In the genomic region with DNA sequence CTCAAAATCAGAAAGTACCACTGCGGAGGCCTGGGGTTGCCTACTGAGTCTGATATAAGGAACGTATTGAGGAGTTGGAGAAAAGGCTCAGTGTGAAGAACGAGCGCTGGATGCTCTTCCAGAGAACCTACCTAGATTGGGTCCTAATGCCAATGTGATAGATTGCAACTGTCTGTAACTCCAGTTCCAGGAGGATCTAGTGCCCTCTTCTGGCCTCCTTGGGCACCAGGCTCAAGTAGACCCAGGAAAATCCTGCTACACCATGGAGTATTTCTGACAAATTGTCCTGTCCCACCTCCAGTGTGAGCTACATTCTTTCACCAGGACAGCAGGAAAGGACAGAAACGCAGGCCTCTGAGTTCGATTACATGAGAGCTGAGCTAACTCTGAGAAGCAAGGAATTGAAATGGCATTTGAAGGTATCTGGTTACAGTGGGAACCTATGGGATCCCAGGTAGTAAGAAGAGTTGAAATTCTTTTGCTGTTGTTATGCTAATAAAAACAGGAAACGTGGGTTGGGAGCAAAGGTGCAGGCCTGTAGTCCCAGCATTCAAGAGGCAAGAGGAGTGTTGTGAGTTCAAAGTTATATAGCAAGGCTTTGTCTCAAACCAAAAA, we compare ENCODE assay signal across 10 mouse cellular contexts. TPM values are rescaled to one million over a fixed set of nuclear protein-coding genes. Genes with fewer than 3 reads are reported as not detected.
DNase-seq lines count a peak whose midpoint lies in the region; ATAC-seq and TF ChIP-seq lines count a peak whose summit lies in the region.
"Had no signal": no experiment of that assay in that cellular context is flagged by ENCODE, and none has a peak within 500 bp of the region (broad histone marks: within the 10 kb centered on the region; RNA-seq: fewer than 3 reads in every experiment).

No protein-coding gene starts in this region.

- peak; percentile 61; the same call in 1 of the 2 replicates for TF ChIP-seq CTCF in cerebellum, adult 2 months (IDR thresholded peaks at IDR 0.05; ENCODE audit: borderline replicate concordance, insufficient read depth, low read depth, low read length)
- TF ChIP-seq CTCF in liver, postnatal 0 days (IDR thresholded peaks at IDR 0.05; ENCODE audit: low read depth): peak; percentile 61

- no peak for TF ChIP-seq EP300 in liver, postnatal 0 days (IDR thresholded peaks at IDR 0.05; ENCODE audit: low read depth)

- H3K27me3 ChIP-seq in cerebellum, adult 2 months (ENCODE audit: control insufficient read depth, insufficient read depth, low read length): no peaks in the 10 kb centered on the region
- H3K27me3 ChIP-seq in limb, embryonic 14.5 days (ENCODE audit: control insufficient read depth, insufficient read depth, low read length): no peaks in the 10 kb centered on the region
- no peaks in the 10 kb centered on the region for H3K27me3 ChIP-seq in limb, embryonic 10.5 days (ENCODE audit: low read depth, poor library complexity, severe bottlenecking)
- no peaks in the 10 kb centered on the region for H3K27me3 ChIP-seq in liver, postnatal 0 days (ENCODE audit: insufficient read depth, low read length)
- no peaks in the 10 kb centered on the region for H3K27me3 ChIP-seq in midbrain, embryonic 16.5 days (ENCODE audit: control insufficient read depth, insufficient read depth, low read depth, low read length)
- H3K27me3 ChIP-seq: liver, embryonic 13.5 days had no signal

- TF ChIP-seq POLR2A in cerebellum, adult 2 months (IDR thresholded peaks at IDR 0.05; ENCODE audit: borderline replicate concordance, insufficient read depth, low read length): no peak
- no peak for TF ChIP-seq POLR2A in limb, embryonic 14.5 days (IDR thresholded peaks at IDR 0.05; ENCODE audit: borderline replicate concordance, extremely low read depth, insufficient read depth, insufficient read length)

- no peak overlapping the region for H3K27ac ChIP-seq in cerebellum, adult 2 months (ENCODE audit: insufficient read depth, low read length)
- H3K27ac ChIP-seq in limb, embryonic 14.5 days (replicated peaks; ENCODE audit: low read depth, low read length): no peak overlapping the region
- H3K27ac ChIP-seq in limb, embryonic 10.5 days: no peak overlapping the region
- no peak overlapping the region for H3K27ac ChIP-seq in liver, postnatal 0 days (ENCODE audit: low read depth)
- no peak overlapping the region for H3K27ac ChIP-seq in midbrain, embryonic 16.5 days (ENCODE audit: low read length)
- H3K27ac ChIP-seq: liver, embryonic 13.5 days had no signal

- no peak overlapping the region for H3K4me3 ChIP-seq in cerebellum, adult 2 months (replicated peaks; ENCODE audit: insufficient read depth, low read depth, low read length)
- H3K4me3 ChIP-seq in limb, embryonic 14.5 days (replicated peaks; ENCODE audit: low read length): no peak overlapping the region
- no peak overlapping the region for H3K4me3 ChIP-seq in limb, embryonic 10.5 days
- H3K4me3 ChIP-seq in liver, postnatal 0 days (ENCODE audit: low read depth, low read length): no peak overlapping the region
- H3K4me3 ChIP-seq in midbrain, embryonic 16.5 days (ENCODE audit: low read depth, low read length): no peak overlapping the region
- H3K4me3 ChIP-seq: liver, embryonic 13.5 days had no signal

- no peak for ATAC-seq in limb, embryonic 14.5 days (ENCODE audit: low FRiP score, low read depth)
- ATAC-seq in liver, postnatal 0 days: no peak
- ATAC-seq in midbrain, embryonic 16.5 days: no peak
- no peak for ATAC-seq in granulocyte monocyte progenitor cell, adult 5-6 weeks (replicated peaks; ENCODE audit: poor library complexity, severe bottlenecking)

- H3K4me1 ChIP-seq in cerebellum, adult 2 months (ENCODE audit: control insufficient read depth, insufficient read depth, low read length): no peaks in the 10 kb centered on the region
- H3K4me1 ChIP-seq in limb, embryonic 14.5 days (ENCODE audit: control insufficient read depth, insufficient read depth, low read length): no peaks in the 10 kb centered on the region
- no peaks in the 10 kb centered on the region for H3K4me1 ChIP-seq in limb, embryonic 10.5 days
- no peaks in the 10 kb centered on the region for H3K4me1 ChIP-seq in liver, postnatal 0 days (ENCODE audit: insufficient read depth)
- H3K4me1 ChIP-seq in midbrain, embryonic 16.5 days (ENCODE audit: control insufficient read depth, insufficient read depth, low read length): no peaks in the 10 kb centered on the region
- H3K4me1 ChIP-seq: liver, embryonic 13.5 days had no signal

- peak; percentile 25 to 32 for DNase-seq in cerebellum, adult 2 months
- no peak for DNase-seq in cerebellum, adult 11-12 months
- DNase-seq in limb, embryonic 14.5 days (ENCODE audit: low spot score): peak; percentile 13
- no peak for DNase-seq in limb, embryonic 10.5 days (ENCODE audit: low spot score)
- peak; percentile 15 for DNase-seq in adrenal gland, postnatal 25 days
- DNase-seq in liver, postnatal 0 days: no peak
- DNase-seq: liver, embryonic 13.5 days had no signal

- WGBS in cerebellum, adult 2 months: 42% methylated on average over 7 of the region's 7 CpGs
- WGBS in limb, embryonic 14.5 days: 49% methylated on average over 7 of the region's 7 CpGs
- WGBS in limb, embryonic 10.5 days: 41% methylated on average over 7 of the region's 7 CpGs
- WGBS in liver, postnatal 0 days (ENCODE audit: insufficient replicate concordance): 42% methylated on average over 7 of the region's 7 CpGs
- WGBS in midbrain, embryonic 16.5 days: 57% methylated on average over 7 of the region's 7 CpGs

- no peaks in the 10 kb centered on the region for H3K9me3 ChIP-seq in limb, embryonic 14.5 days (ENCODE audit: control insufficient read depth, low read length)
- H3K9me3 ChIP-seq in limb, embryonic 10.5 days (replicated peaks): no peaks in the 10 kb centered on the region
- no peaks in the 10 kb centered on the region for H3K9me3 ChIP-seq in liver, postnatal 0 days (ENCODE audit: low read length)
- H3K9me3 ChIP-seq in midbrain, embryonic 16.5 days (replicated peaks; ENCODE audit: control insufficient read depth, low read length, poor library complexity, severe bottlenecking): no peaks in the 10 kb centered on the region
- H3K9me3 ChIP-seq: liver, embryonic 13.5 days had no signal

- H3K4me2 ChIP-seq in limb, embryonic 14.5 days (replicated peaks; ENCODE audit: low read depth, low read length, severe bottlenecking): no peak overlapping the region
- no peak overlapping the region for H3K4me2 ChIP-seq in liver, postnatal 0 days (ENCODE audit: low read depth, low read length)
- H3K4me2 ChIP-seq in midbrain, embryonic 16.5 days (ENCODE audit: low read length): no peak overlapping the region
- H3K4me2 ChIP-seq: liver, embryonic 13.5 days had no signal

- H3K36me3 ChIP-seq in limb, embryonic 14.5 days (ENCODE audit: control insufficient read depth, insufficient read depth, low read length): no peaks in the 10 kb centered on the region
- no peaks in the 10 kb centered on the region for H3K36me3 ChIP-seq in limb, embryonic 10.5 days
- no peaks in the 10 kb centered on the region for H3K36me3 ChIP-seq in liver, postnatal 0 days (replicated peaks; ENCODE audit: insufficient read depth, low read length)
- no peaks in the 10 kb centered on the region for H3K36me3 ChIP-seq in midbrain, embryonic 16.5 days (ENCODE audit: control insufficient read depth, insufficient read depth, low read length)
- H3K36me3 ChIP-seq: liver, embryonic 13.5 days had no signal

- no peak overlapping the region for H3K9ac ChIP-seq in limb, embryonic 14.5 days (ENCODE audit: low read depth, low read length, severe bottlenecking)
- H3K9ac ChIP-seq in liver, postnatal 0 days (replicated peaks): no peak overlapping the region
- no peak overlapping the region for H3K9ac ChIP-seq in midbrain, embryonic 16.5 days (ENCODE audit: low read depth, low read length)
- H3K9ac ChIP-seq: liver, embryonic 13.5 days had no signal

RNA-seq across cellular contexts. Expression of a gene that starts 10.4 kb away (rescaled TPM):
- 0.10 TPM in 1 of 2 replicates, not detected in the other for polyA plus RNA-seq in cerebellum, adult 2 months (2012; rRNA removed)
- 0.77 TPM in 1 of 2 replicates, not detected in the other for polyA plus RNA-seq in limb, embryonic 14.5 days (2012; rRNA removed)
- polyA plus RNA-seq in limb, embryonic 14.5 days (2014; fragmentation: Nextera tagmentation; extraction: Ambion mirVana): 0.65 and 5.4 TPM in 2 replicates
- polyA plus RNA-seq in limb, embryonic 10.5 days (2016; fragmentation: Nextera tagmentation; extraction: Ambion mirVana): 0.26 TPM in 1 of 2 replicates, not detected in the other
- total RNA-seq in adrenal gland, postnatal 25 days (2021): 1.6 and 2.5 TPM in 2 replicates
- polyA plus RNA-seq in liver, postnatal 0 days (2015; fragmentation: Nextera tagmentation; extraction: Ambion mirVana): 0.64 and 1.0 TPM in 2 replicates
- polyA plus RNA-seq in midbrain, embryonic 16.5 days (2015; fragmentation: Nextera tagmentation; extraction: Ambion mirVana): 0.16 TPM in 1 of 2 replicates, not detected in the other
- total RNA-seq in granulocyte monocyte progenitor cell, adult 5-6 weeks (2014; fragmentation: Nextera tagmentation): not detected in 2 replicates
- not detected in 2 replicates for total RNA-seq in granulocyte monocyte progenitor cell, adult 5-6 weeks (2017)
- polyA plus RNA-seq: liver, embryonic 13.5 days; spleen, adult 2 months had no signal

RNA-seq across cellular contexts. Expression of a gene that starts 20.2 kb away (rescaled TPM):
- polyA plus RNA-seq in cerebellum, adult 2 months (2012; rRNA removed): 4.0 and 4.2 TPM in 2 replicates
- polyA plus RNA-seq in limb, embryonic 14.5 days (2012; rRNA removed): 4.3 and 8.6 TPM in 2 replicates
- polyA plus RNA-seq in limb, embryonic 14.5 days (2014; fragmentation: Nextera tagmentation; extraction: Ambion mirVana): 9.4 and 14.3 TPM in 2 replicates
- 14.0 and 15.4 TPM in 2 replicates for polyA plus RNA-seq in limb, embryonic 10.5 days (2016; fragmentation: Nextera tagmentation; extraction: Ambion mirVana)
- 8.9 and 11.3 TPM in 2 replicates for total RNA-seq in adrenal gland, postnatal 25 days (2021)
- polyA plus RNA-seq in liver, postnatal 0 days (2015; fragmentation: Nextera tagmentation; extraction: Ambion mirVana): 6.2 and 7.0 TPM in 2 replicates
- 7.3 and 7.5 TPM in 2 replicates for polyA plus RNA-seq in midbrain, embryonic 16.5 days (2015; fragmentation: Nextera tagmentation; extraction: Ambion mirVana)
- total RNA-seq in granulocyte monocyte progenitor cell, adult 5-6 weeks (2014; fragmentation: Nextera tagmentation): 13.8 and 19.0 TPM in 2 replicates
- 7.5 and 10.0 TPM in 2 replicates for total RNA-seq in granulocyte monocyte progenitor cell, adult 5-6 weeks (2017)

RNA-seq across cellular contexts. Expression of a gene that starts 20.3 kb away (rescaled TPM):
- polyA plus RNA-seq in cerebellum, adult 2 months (2012; rRNA removed): 189 and 197 TPM in 2 replicates
- 285 and 326 TPM in 2 replicates for polyA plus RNA-seq in limb, embryonic 14.5 days (2012; rRNA removed)
- 476 and 516 TPM in 2 replicates for polyA plus RNA-seq in limb, embryonic 14.5 days (2014; fragmentation: Nextera tagmentation; extraction: Ambion mirVana)
- 834 and 987 TPM in 2 replicates for polyA plus RNA-seq in limb, embryonic 10.5 days (2016; fragmentation: Nextera tagmentation; extraction: Ambion mirVana)
- 277 and 284 TPM in 2 replicates for total RNA-seq in adrenal gland, postnatal 25 days (2021)
- polyA plus RNA-seq in liver, postnatal 0 days (2015; fragmentation: Nextera tagmentation; extraction: Ambion mirVana): 138 and 151 TPM in 2 replicates
- 419 and 444 TPM in 2 replicates for polyA plus RNA-seq in midbrain, embryonic 16.5 days (2015; fragmentation: Nextera tagmentation; extraction: Ambion mirVana)
- 499 and 506 TPM in 2 replicates for total RNA-seq in granulocyte monocyte progenitor cell, adult 5-6 weeks (2014; fragmentation: Nextera tagmentation)
- 381 TPM in 2 replicates for total RNA-seq in granulocyte monocyte progenitor cell, adult 5-6 weeks (2017)

RNA-seq across cellular contexts. Expression of a gene that starts 22.1 kb away (rescaled TPM):
- 0.08 and 0.17 TPM in 2 replicates for polyA plus RNA-seq in cerebellum, adult 2 months (2012; rRNA removed)
- polyA plus RNA-seq in limb, embryonic 14.5 days (2012; rRNA removed): 10.5 and 11.0 TPM in 2 replicates
- 17.0 and 17.2 TPM in 2 replicates for polyA plus RNA-seq in limb, embryonic 14.5 days (2014; fragmentation: Nextera tagmentation; extraction: Ambion mirVana)
- 0.18 and 0.34 TPM in 2 replicates for polyA plus RNA-seq in limb, embryonic 10.5 days (2016; fragmentation: Nextera tagmentation; extraction: Ambion mirVana)
- total RNA-seq in adrenal gland, postnatal 25 days (2021): 4.0 and 4.4 TPM in 2 replicates
- polyA plus RNA-seq in liver, postnatal 0 days (2015; fragmentation: Nextera tagmentation; extraction: Ambion mirVana): 6.5 and 7.0 TPM in 2 replicates
- 0.18 and 0.21 TPM in 2 replicates for polyA plus RNA-seq in midbrain, embryonic 16.5 days (2015; fragmentation: Nextera tagmentation; extraction: Ambion mirVana)
- not detected in 2 replicates for total RNA-seq in granulocyte monocyte progenitor cell, adult 5-6 weeks (2014; fragmentation: Nextera tagmentation)
- total RNA-seq in granulocyte monocyte progenitor cell, adult 5-6 weeks (2017): not detected in 2 replicates

RNA-seq across cellular contexts. Expression of a gene that starts 48.2 kb away (rescaled TPM):
- polyA plus RNA-seq in cerebellum, adult 2 months (2012; rRNA removed): 109 and 110 TPM in 2 replicates
- 131 and 152 TPM in 2 replicates for polyA plus RNA-seq in limb, embryonic 14.5 days (2012; rRNA removed)
- 127 and 130 TPM in 2 replicates for polyA plus RNA-seq in limb, embryonic 14.5 days (2014; fragmentation: Nextera tagmentation; extraction: Ambion mirVana)
- 138 and 142 TPM in 2 replicates for polyA plus RNA-seq in limb, embryonic 10.5 days (2016; fragmentation: Nextera tagmentation; extraction: Ambion mirVana)
- 183 and 214 TPM in 2 replicates for total RNA-seq in adrenal gland, postnatal 25 days (2021)
- polyA plus RNA-seq in liver, postnatal 0 days (2015; fragmentation: Nextera tagmentation; extraction: Ambion mirVana): 111 and 114 TPM in 2 replicates
- 91.3 and 107 TPM in 2 replicates for polyA plus RNA-seq in midbrain, embryonic 16.5 days (2015; fragmentation: Nextera tagmentation; extraction: Ambion mirVana)
- total RNA-seq in granulocyte monocyte progenitor cell, adult 5-6 weeks (2014; fragmentation: Nextera tagmentation): 123 and 165 TPM in 2 replicates
- 26.7 and 29.3 TPM in 2 replicates for total RNA-seq in granulocyte monocyte progenitor cell, adult 5-6 weeks (2017)

Comparison
In these comparisons a context has a peak if more than half of its experiments do, and no peak if none do; other contexts are left out.
1. DNase-seq: peak in cerebellum, adult 2 months (2 of 2), limb, embryonic 14.5 days (single experiment) and adrenal gland, postnatal 25 days (single experiment); none in cerebellum, adult 11-12 months (single experiment), limb, embryonic 10.5 days (single experiment) and liver, postnatal 0 days (single experiment).